Mouse (Mus musculus) E14TG2a.4 (cell line): ENCODE measurements around the gene Capn9.

ENCODE experiments used
- CTCF ChIP-seq: conservative IDR thresholded peaks from 2 replicates; pipeline ENCODE4 v1.5.1; 2014; ENCODE audit warnings: low read length
- NANOG ChIP-seq: IDR thresholded peaks from 2 replicates; pipeline ENCODE4 v1.6.1; 2014; ENCODE audit warnings: borderline replicate concordance, low read length, mixed read lengths
- POU5F1 ChIP-seq: IDR thresholded peaks from 2 replicates; pipeline ENCODE4 v1.6.1; 2014; ENCODE audit warnings: low read length, borderline replicate concordance

GRCm38 (mm10) chr8:124532626-124533025, 43.3 kb upstream of the Capn9 start:
- TF ChIP-seq NANOG, result no peak
- no peak for TF ChIP-seq CTCF
- no peak for TF ChIP-seq POU5F1
